Mouse (Mus musculus) 3T3-L1 (cell line): ENCODE measurements at regions not wholly inside any gene's neighbourhood (a gene's known extent, or its start where the extent isn't known, plus 50 kb on each side); places are given as distances from the start of the nearest gene placed in this dataset.

Source experiments
- DNase-seq: peaks from one replicate; pipeline ENCODE4 v3.0.0-alpha.2; 2015; ENCODE audit warnings: low read depth, low spot score

DNA sequence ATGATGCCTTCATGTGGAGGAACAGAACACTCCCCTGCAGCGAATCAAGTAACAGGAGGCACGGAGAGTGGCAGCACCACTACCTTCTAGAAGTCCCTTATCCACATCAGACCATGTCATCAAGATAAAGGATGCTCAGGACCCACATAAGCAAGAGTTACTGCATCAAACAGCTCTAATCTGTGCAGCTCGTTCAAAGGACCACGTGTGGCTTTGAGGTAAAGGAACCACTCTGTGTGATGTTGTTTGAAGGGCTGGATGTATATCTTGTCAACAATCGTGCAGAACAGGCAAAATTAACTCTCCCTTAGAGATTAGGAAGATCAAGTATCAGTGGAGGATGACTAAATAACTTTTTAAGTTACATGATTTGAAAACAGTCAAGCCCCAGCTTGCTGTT lies 68.8 kb upstream of the Cd44 start:
- DNase-seq = no peak

DNA sequence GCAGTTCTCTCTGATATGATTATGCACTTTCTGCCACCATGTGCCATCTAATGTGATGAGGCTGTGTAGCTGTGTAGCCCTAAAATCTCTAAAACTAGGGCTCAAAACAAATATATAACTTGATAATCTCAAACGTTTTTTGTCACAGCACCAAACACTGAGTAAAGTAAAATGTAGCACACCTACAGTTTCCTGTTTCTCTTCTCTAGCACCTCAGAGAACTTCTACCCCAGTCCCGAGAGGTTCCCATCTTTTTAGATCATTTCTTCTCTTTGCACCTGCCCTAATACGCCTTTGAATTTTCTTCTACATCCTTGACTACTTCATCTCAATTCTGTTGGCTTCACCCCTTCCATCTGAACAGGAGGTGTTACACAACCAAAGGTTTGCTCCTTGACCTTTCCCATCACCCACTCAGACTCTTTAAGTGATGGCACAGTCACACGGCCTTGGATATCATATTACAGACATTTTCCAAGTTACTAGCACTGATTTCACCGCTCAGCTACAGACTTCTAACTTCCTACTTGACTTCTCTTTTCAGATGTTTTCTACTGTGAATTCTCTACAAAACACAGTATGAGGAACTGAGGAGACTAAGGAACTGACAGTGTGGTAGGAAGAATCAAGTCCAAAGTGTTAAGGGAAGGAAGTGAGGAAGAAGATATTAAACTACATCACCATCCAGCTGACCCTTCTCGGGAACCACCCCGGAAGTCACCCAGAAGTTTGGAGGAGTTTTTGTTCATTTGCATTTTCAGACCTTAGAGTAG lies 66.7 kb upstream of the Cd44 start:
- peak; percentile 57 for DNase-seq

DNA sequence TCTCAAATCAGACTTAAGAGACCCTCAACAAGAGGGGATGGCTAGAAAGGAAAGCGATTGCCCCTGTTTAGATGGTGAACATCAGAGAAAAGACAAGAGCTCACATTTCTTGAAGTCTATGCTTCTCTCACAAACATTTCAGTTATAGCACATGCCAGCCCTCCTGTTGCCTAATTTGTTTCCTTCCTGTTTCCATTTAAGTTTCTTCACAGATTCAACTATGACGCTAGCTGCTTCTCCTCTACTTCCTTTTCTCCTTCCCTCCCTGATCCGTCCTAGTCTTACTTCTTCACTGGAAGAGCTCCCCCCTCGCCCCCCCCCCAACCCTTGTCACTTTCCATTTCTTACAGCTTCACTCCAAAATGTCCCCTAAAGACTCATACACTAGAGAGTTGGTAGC lies 66.0 kb upstream of the Cd44 start:
- no peak for DNase-seq

DNA sequence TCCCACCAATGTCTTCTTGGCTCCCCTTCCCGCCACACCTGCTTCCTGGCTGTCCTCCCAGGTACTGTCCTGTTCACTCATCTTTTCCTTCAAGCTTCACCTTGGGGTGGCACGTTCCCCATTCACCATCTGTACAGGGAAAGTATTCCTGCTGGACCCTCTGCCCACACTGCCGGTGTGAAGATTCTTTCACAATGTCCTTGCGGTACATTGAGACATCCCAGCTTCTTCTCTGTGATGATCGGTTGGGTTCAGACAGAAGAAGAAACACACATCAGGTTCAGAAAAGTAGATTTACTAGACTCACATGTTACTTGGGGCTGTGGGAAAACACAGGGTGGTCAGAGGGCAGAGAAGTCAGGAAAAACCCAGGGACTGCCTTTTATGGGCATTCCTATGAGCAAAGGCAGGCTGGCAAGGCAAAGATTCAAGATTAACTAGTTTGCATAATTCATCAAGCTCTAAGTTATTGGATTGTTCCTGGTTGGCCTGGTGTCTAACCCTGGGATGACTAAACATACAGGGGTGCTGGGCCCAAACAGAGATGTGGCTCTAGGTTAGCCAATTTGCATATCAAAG lies 57.7 kb upstream of the Cd44 start:
- no peak for DNase-seq

DNA sequence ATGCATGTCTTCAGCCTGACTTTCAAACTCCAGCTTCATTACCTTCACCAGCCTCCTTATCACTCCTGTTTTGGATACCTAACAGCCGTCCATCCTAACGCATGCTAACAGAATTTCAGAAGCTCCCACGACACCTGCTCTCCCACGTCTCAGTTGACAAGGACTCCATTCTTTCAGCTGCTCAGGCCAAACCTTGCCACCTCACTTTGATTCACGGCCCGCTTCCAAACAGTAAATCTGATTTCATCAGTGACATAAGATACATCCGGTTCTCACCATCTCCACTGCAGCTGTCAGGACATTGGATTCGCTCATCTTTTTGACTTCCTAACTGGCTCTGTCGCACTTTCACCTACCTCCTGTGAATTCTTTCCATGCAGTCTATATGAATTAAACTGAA lies 57.1 kb upstream of the Cd44 start:
- DNase-seq = no peak

DNA sequence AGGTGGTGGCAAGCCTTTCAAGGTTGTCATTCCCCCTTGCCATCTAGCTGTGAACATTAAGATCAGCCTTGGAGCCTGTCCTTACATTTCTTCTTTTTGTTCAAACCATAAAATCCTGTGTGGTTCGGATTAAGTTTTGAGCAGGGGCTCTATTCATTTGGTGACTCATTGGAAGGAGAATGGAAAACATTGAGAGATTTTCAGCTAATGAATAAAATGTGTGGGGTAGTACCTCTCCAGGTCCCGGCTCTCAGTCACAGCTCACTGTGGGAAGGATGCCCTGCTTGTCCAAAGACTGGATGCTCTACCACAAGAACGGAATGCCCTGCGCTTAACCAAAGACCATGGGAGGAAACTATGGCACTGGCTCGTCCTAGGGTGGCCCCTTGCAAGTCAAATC lies 56.3 kb upstream of the Cd44 start:
- peak; percentile 71 for DNase-seq

DNA sequence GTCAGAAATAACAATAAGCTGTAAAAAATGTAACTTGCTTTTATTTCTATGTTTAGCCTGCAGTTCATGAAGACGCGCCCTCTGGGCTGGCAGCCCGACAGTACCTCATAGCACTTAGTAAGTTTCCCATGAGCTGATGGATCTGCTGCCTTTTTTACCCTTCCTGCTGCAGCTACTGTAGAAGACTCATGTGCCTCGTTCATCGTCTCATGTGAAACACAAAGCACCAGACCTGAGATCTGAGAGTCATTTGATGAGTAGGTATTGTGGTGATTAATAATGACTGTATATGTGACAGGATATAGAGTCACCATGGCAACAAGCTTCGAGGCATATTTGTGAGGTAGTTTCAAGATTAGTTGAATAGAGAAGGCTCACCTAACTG lies 55.4 kb upstream of the Cd44 start:
- DNase-seq = peak; percentile 69

DNA sequence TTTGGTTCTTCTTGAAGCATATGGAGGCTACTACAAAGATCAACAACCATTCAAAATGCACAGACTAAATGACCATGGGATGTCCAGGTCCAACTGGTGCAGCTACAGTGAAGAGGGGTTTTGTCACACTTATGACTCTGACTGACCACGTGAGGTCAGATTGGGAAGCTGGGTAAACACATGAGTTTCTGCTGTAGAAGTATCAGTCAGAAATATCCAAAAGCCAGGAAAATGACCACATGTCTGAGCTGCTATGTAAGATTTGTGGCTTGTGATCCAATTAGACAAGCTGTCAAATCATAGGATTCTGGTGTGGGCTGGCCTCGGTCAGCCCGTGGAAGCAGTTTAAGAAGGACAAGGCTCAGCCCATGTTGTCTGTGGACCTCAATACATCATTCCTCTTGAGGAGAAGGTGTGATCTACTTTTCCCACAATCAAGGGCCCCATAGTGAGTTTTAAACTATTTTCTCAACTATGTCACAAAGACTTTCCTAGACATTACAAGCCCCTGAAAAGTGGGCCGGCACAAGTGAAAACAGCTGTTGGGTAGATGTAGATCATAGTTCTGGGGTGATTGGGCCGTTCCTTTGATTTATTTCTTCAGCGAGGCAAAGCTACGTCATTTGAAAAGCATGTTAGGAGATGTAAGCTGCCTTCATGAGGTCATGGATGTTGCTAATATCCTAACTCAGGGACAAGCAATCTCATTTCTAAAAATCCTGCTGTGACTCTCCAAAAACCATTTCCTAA lies 54.8 kb upstream of the Cd44 start:
- peak; percentile 54 for DNase-seq

DNA sequence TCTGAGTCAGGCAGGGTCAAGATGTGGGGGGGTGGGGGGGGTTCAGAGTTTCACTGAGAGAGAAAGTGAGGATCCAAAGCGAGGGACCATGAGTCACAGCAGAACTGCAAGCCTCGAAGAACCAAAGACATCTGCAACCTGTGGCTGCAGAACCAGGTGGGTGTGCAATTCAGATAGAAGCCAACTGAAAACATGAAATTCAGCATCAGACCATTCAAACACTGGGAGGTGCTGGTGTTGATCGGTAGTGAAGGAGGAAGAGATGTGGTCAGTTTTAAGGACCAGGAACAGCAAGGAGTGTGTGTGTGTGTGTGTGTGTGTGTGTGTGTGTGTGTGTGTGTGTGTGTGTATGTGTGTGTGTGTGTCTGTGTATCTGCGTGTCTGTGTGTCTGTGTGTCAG lies 53.8 kb upstream of the Cd44 start:
- no peak for DNase-seq
